Mouse (Mus musculus) heart, adult 2 months (tissue): ENCODE measurements at regions not wholly inside any gene's neighbourhood (a gene's known extent, or its start where the extent isn't known, plus 50 kb on each side); places are given as distances from the start of the nearest gene placed in this dataset.
"Not testable (repeated sequence)": the region's sequence is repeated elsewhere in the genome, so short reads cannot be mapped to it uniquely, and the experiment has no call there.

Source experiments
- DNase-seq, 2 experiments: peaks; one replicate each; pipeline ENCODE4 v3.0.0; 2021
- H3K27ac ChIP-seq: fragments of 200-600 bp; 2 replicates; pipeline ENCODE4 v1.8.1; 2022
- H3K27me3 ChIP-seq: fragments of 200-500 bp; 2 replicates; pipeline ENCODE4 v1.6.1; 2012; ENCODE audit warnings: mild to moderate bottlenecking, low read length, inconsistent platforms, mixed read lengths; ENCODE audit not compliant: control insufficient read depth, insufficient read depth
- H3K36me3 ChIP-seq: fragments of 200-500 bp; 2 replicates; pipeline ENCODE4 v1.6.1; 2012; ENCODE audit warnings: low read length, inconsistent platforms; ENCODE audit not compliant: control insufficient read depth, insufficient read depth
- H3K4me1 ChIP-seq: fragments of 200-500 bp; 2 replicates; pipeline ENCODE4 v1.6.1; 2011; ENCODE audit warnings: low read length; ENCODE audit not compliant: control insufficient read depth, insufficient read depth
- H3K4me3 ChIP-seq: fragments of 200-600 bp; 2 replicates; pipeline ENCODE4 v1.8.1; 2022
- H3K79me2 ChIP-seq: fragments of 200-500 bp; replicated peaks from 2 replicates; pipeline ENCODE4 v1.6.1; 2012; ENCODE audit warnings: mild to moderate bottlenecking, inconsistent platforms, low read length, moderate library complexity, mixed read lengths; ENCODE audit not compliant: control insufficient read depth, insufficient read depth
- H3K9ac ChIP-seq: fragments of 200-500 bp; 2 replicates; pipeline ENCODE4 v1.6.1; 2012; ENCODE audit warnings: low read depth, mild to moderate bottlenecking, control low read depth, inconsistent platforms, low read length, mixed read lengths
- CTCF ChIP-seq: fragments of 200-600 bp; IDR thresholded peaks from 2 replicates; pipeline ENCODE4 v1.8.1; 2022; ENCODE audit warnings: antibody characterized with exemption, mild to moderate bottlenecking, moderate library complexity
- EP300 ChIP-seq: fragments of 200-500 bp; IDR thresholded peaks from 2 replicates; pipeline ENCODE4 v1.6.1; 2011; ENCODE audit warnings: low read depth, low read length, control low read depth; ENCODE audit not compliant: insufficient read depth
- POLR2A ChIP-seq: fragments of 200-500 bp; IDR thresholded peaks from 2 replicates; pipeline ENCODE4 v1.6.1; 2011; ENCODE audit warnings: mild to moderate bottlenecking, low read depth, low read length, control low read depth; ENCODE audit not compliant: insufficient read depth
- WGBS: fragments of 180-500 bp; shearing (Covaris S2); methylation state at CpG from one replicate; pipeline ENCODE4 v1.1.7; 2018; 5-methylcytosine and 5-hydroxymethylcytosine counted together
- intact Hi-C: fragments of 180-260 bp; cut with DNase I; formaldehyde crosslinking; loops from one replicate; pipeline ENCODE4 v1.15.1; 2025

GRCm38 (mm10) chr3:96374343-96374624 is 77.8 kb downstream of the BC107364 start:
- H3K4me3 ChIP-seq, H3K36me3 ChIP-seq, H3K27ac ChIP-seq, H3K27me3 ChIP-seq, DNase-seq, H3K9ac ChIP-seq, H3K4me1 ChIP-seq, H3K79me2 ChIP-seq, intact Hi-C loops: not testable (repeated sequence)
- no CpG with 5 or more reads among the region's 4 CpGs for WGBS

- H3K9ac ChIP-seq, intact Hi-C loops, H3K4me3 ChIP-seq, H3K4me1 ChIP-seq, H3K79me2 ChIP-seq, H3K36me3 ChIP-seq, H3K27ac ChIP-seq, DNase-seq, H3K27me3 ChIP-seq: not testable (repeated sequence)
- WGBS = 13% methylated on average over 2 of the region's 43 CpGs
Observed at GRCm38 (mm10) chr3:96373600-96374342, 78.3 kb downstream of the BC107364 start.

- H3K27me3 ChIP-seq, H3K27ac ChIP-seq, intact Hi-C loops, DNase-seq, H3K4me3 ChIP-seq, H3K36me3 ChIP-seq, H3K4me1 ChIP-seq, H3K79me2 ChIP-seq, H3K9ac ChIP-seq: not testable (repeated sequence)
- 33% methylated on average over 10 of the region's 10 CpGs for WGBS
Observed at GRCm38 (mm10) chr3:96362581-96362980, 68.8 kb upstream of the Fcgr1 start.

- 68% methylated on average over 3 of the region's 3 CpGs for WGBS
- H3K36me3 ChIP-seq = no peaks in the 10 kb centered on the region
- H3K4me1 ChIP-seq = no peaks in the 10 kb centered on the region
- H3K27me3 ChIP-seq = peaks cover 3% of the 10 kb centered on the region; the same call in 1 of the 2 replicates
- H3K4me3 ChIP-seq = no peak overlapping the region
- no peak overlapping the region for H3K9ac ChIP-seq
- intact Hi-C loops = no loop called here
- no peaks in the 10 kb centered on the region for H3K79me2 ChIP-seq
- TF ChIP-seq POLR2A (no peak), CTCF (no peak), EP300 (no peak)
- H3K27ac ChIP-seq = no peak overlapping the region
- no peak for DNase-seq
Observed at GRCm38 (mm10) chr3:96360816-96361215, 67.0 kb upstream of the Fcgr1 start.

GRCm38 (mm10) chr3:96360214-96360536 is 66.4 kb upstream of the Fcgr1 start:
- H3K36me3 ChIP-seq, H3K4me3 ChIP-seq, H3K27ac ChIP-seq, H3K27me3 ChIP-seq, intact Hi-C loops, H3K9ac ChIP-seq, H3K4me1 ChIP-seq, DNase-seq, H3K79me2 ChIP-seq: not testable (repeated sequence)
- 7% methylated on average over 2 of the region's 21 CpGs for WGBS

GRCm38 (mm10) chr3:96359507-96360213 is 65.9 kb upstream of the Fcgr1 start:
- H3K4me3 ChIP-seq, H3K27me3 ChIP-seq, H3K36me3 ChIP-seq, DNase-seq, H3K9ac ChIP-seq, H3K27ac ChIP-seq, H3K4me1 ChIP-seq, H3K79me2 ChIP-seq, intact Hi-C loops: not testable (repeated sequence)
- no CpG with 5 or more reads among the region's 26 CpGs for WGBS

GRCm38 (mm10) chr3:96351623-96352022 is 57.9 kb upstream of the Fcgr1 start:
- DNase-seq, intact Hi-C loops, H3K27me3 ChIP-seq, H3K27ac ChIP-seq, H3K9ac ChIP-seq, H3K4me1 ChIP-seq, H3K36me3 ChIP-seq, H3K79me2 ChIP-seq, H3K4me3 ChIP-seq: not testable (repeated sequence)
- WGBS = no CpG with 5 or more reads among the region's 6 CpGs

- H3K36me3 ChIP-seq, H3K27ac ChIP-seq, H3K4me3 ChIP-seq, H3K9ac ChIP-seq, H3K79me2 ChIP-seq, intact Hi-C loops, H3K4me1 ChIP-seq, DNase-seq, H3K27me3 ChIP-seq: not testable (repeated sequence)
- no CpG with 5 or more reads among the region's 13 CpGs for WGBS
Observed at GRCm38 (mm10) chr3:96350985-96351384, 57.2 kb upstream of the Fcgr1 start.

GRCm38 (mm10) chr3:96346543-96346942 is 52.8 kb upstream of the Fcgr1 start:
- H3K79me2 ChIP-seq, H3K9ac ChIP-seq, H3K4me3 ChIP-seq, intact Hi-C loops, H3K27me3 ChIP-seq, DNase-seq, H3K36me3 ChIP-seq, H3K27ac ChIP-seq, H3K4me1 ChIP-seq: not testable (repeated sequence)
- WGBS = no CpG with 5 or more reads among the region's 17 CpGs
